Mouse (Mus musculus): ENCODE data around the gene Mad2l2. TPM values are rescaled to one million over a fixed set of nuclear protein-coding genes. Genes with fewer than 3 reads are reported as not detected.
"Not testable (repeated sequence)": the region's sequence is repeated elsewhere in the genome, so short reads cannot be mapped to it uniquely, and the experiment has no call there.

Mad2l2 gene
- polyA plus RNA-seq, 1 experiment = 25.2 TPM

GRCm38 (mm10) chr4:148165551-148165950, 35.4 kb downstream of the Mad2l2 start:
- Histone ChIP-seq H3K4me1 (ENCODE audit: control insufficient read depth, insufficient read depth, low read length) (0 out of 2 replicates have a peak, but pooled peaks cover 2% of the 10 kb centered on the region), H3K4me3 (ENCODE audit: insufficient read depth, low read length) (0 out of 2 replicates have a peak overlapping the region, but pooled peaks have one; percentile 19), H3K27ac (ENCODE audit: insufficient read depth, low read length) (peak overlapping the region; percentile 85; the same call in 1 of the 2 replicates)
- TF ChIP-seq CTCF (IDR thresholded peaks at IDR 0.05; ENCODE audit: extremely low read depth, insufficient read depth, low read length) (no peak), POLR2A (IDR thresholded peaks at IDR 0.05; ENCODE audit: extremely low read depth, insufficient read depth, low read length) (no peak)

DNA sequence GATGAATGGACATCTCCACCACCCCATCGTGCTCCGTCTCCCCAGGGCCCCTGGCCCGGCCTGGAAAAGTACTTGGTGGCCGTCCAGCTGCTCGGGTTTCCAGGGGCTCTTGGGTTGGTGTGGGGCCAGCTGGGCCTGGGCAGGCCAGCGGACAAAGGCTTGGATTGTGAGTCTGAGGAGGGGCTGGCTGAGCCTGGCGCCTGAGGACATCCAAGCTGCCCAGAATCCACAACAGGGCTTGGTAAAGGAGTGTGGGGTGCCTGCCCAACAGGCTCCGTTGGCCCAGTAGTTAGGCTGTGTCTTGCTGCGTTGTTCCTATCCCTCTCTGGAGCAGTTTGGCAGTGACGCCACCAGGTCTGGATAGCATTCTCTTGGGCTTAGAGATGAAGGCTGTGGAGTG, 36.2 kb downstream of the Mad2l2 start:
- Histone ChIP-seq H3K27ac (ENCODE audit: insufficient read depth, low read length) (peak overlapping the region; percentile 85), H3K4me3 (ENCODE audit: insufficient read depth, low read length) (no peak overlapping the region), H3K4me1 (ENCODE audit: control insufficient read depth, insufficient read depth, low read length) (0 out of 2 replicates have a peak, but pooled peaks cover 2% of the 10 kb centered on the region)
- TF ChIP-seq CTCF (IDR thresholded peaks at IDR 0.05; ENCODE audit: extremely low read depth, insufficient read depth, low read length) (no peak), POLR2A (IDR thresholded peaks at IDR 0.05; ENCODE audit: extremely low read depth, insufficient read depth, low read length) (peak; percentile 9; the same call in 1 of the 2 replicates)

GRCm38 (mm10) chr4:148166986-148167385, 36.8 kb downstream of the Mad2l2 start:
- Histone ChIP-seq H3K27ac (ENCODE audit: insufficient read depth, low read length) (peak overlapping the region; percentile 69), H3K4me3 (ENCODE audit: insufficient read depth, low read length) (no peak overlapping the region), H3K4me1 (ENCODE audit: control insufficient read depth, insufficient read depth, low read length) (0 out of 2 replicates have a peak, but pooled peaks cover 2% of the 10 kb centered on the region)
- TF ChIP-seq POLR2A (IDR thresholded peaks at IDR 0.05; ENCODE audit: extremely low read depth, insufficient read depth, low read length) = no peak
- peak; percentile 56 for TF ChIP-seq CTCF (IDR thresholded peaks at IDR 0.05; ENCODE audit: extremely low read depth, insufficient read depth, low read length)

DNA sequence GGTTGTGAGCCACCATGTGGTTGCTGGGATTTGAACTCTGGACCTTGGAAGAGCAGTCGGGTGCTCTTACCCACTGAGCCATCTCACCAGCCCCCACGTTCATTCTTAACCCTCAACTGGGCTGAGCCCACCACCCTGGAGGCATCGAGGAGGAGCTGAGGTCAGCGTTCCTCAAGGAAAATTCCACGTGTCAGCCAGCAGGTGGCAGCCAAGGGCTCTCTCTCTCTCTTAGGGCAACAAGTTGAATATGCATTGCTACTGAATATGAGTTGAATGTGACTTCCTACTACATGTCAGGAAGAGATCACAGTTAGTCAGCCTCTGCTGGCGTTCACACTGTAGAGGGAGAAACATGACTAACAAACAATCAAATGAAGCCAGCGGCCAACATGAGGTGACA, 38.1 kb downstream of the Mad2l2 start:
- Histone ChIP-seq H3K4me1 (ENCODE audit: control insufficient read depth, insufficient read depth, low read length) (0 out of 2 replicates have a peak, but pooled peaks cover 2% of the 10 kb centered on the region), H3K27ac (ENCODE audit: insufficient read depth, low read length) (no peak overlapping the region), H3K4me3 (ENCODE audit: insufficient read depth, low read length) (no peak overlapping the region)
- TF ChIP-seq POLR2A (IDR thresholded peaks at IDR 0.05; ENCODE audit: extremely low read depth, insufficient read depth, low read length) (no peak), CTCF (IDR thresholded peaks at IDR 0.05; ENCODE audit: extremely low read depth, insufficient read depth, low read length) (peak; percentile 79)

GRCm38 (mm10) chr4:148169586-148169985, 39.4 kb downstream of the Mad2l2 start:
- Histone ChIP-seq H3K27ac (ENCODE audit: insufficient read depth, low read length) (no peak overlapping the region), H3K4me1 (ENCODE audit: control insufficient read depth, insufficient read depth, low read length) (0 out of 2 replicates have a peak, but pooled peaks cover 2% of the 10 kb centered on the region), H3K4me3 (ENCODE audit: insufficient read depth, low read length) (no peak overlapping the region)
- TF ChIP-seq CTCF (IDR thresholded peaks at IDR 0.05; ENCODE audit: extremely low read depth, insufficient read depth, low read length) (no peak), POLR2A (IDR thresholded peaks at IDR 0.05; ENCODE audit: extremely low read depth, insufficient read depth, low read length) (no peak)

DNA sequence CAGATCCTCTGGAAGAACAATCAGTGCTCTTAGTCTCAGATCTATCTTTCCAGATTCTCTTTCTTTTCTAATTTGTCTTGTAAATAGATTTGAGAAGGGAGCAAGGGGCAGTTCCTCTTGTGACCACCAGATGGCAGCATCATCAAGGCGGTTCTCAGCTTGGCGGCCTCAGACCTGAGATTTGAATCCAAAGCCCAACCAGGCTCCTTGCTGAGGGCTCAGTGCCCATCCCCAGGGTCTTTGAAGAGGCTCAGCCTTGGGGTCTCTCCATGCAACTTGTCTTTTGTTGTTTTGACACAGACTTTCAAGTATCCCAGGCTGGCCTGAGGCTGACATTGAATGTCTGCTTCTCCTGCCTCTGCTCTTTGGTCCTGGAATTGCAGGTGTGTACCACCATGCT, 40.7 kb downstream of the Mad2l2 start:
- TF ChIP-seq POLR2A (IDR thresholded peaks at IDR 0.05; ENCODE audit: extremely low read depth, insufficient read depth, low read length) (no peak), CTCF (IDR thresholded peaks at IDR 0.05; ENCODE audit: extremely low read depth, insufficient read depth, low read length) (peak; percentile 97)
- Histone ChIP-seq H3K4me1 (ENCODE audit: control insufficient read depth, insufficient read depth, low read length) (0 out of 2 replicates have a peak, but pooled peaks cover 2% of the 10 kb centered on the region), H3K4me3 (ENCODE audit: insufficient read depth, low read length) (no peak overlapping the region), H3K27ac (ENCODE audit: insufficient read depth, low read length) (no peak overlapping the region)

GRCm38 (mm10) chr4:148171261-148171660, 41.1 kb downstream of the Mad2l2 start:
- no peak for TF ChIP-seq POLR2A (IDR thresholded peaks at IDR 0.05; ENCODE audit: extremely low read depth, insufficient read depth, low read length)
- no peak for TF ChIP-seq CTCF (IDR thresholded peaks at IDR 0.05; ENCODE audit: extremely low read depth, insufficient read depth, low read length)
- Histone ChIP-seq H3K4me3 (ENCODE audit: insufficient read depth, low read length) (no peak overlapping the region), H3K27ac (ENCODE audit: insufficient read depth, low read length) (no peak overlapping the region), H3K4me1 (ENCODE audit: control insufficient read depth, insufficient read depth, low read length) (no peaks in the 10 kb centered on the region)

DNA sequence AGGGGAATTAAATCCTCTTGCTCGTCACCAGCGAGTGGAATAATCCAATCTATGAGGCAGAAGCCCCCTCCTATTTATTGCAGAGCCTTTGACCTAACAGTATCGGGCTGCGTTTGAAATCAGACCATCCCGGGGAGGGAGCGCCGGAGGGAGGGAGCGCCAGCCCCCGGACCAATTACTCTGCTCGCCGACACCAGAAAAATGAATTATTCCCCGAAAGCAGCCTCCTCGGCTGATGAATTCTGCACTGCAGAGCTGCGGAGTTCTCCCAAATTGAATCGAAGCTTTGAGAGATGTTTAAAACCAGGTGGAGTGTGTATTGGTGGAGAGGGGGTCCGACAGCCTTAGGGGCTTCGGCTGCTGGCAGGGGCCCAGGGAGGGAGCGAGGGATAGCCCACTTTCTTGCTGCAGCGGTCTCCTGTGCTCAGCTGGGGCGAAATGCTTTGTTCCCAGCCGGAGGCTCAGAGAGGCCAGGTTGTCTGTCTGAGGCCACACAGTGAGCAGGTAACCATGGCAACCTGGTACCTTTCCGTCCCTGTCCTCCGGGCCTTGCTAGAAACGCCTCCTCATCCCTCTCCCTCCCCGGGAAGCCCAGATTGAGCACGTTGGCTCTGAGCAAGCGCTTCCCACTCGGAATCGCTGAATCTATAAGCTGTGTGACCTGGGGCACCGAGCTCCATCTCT, 43.8 kb downstream of the Mad2l2 start:
- Histone ChIP-seq H3K4me3 (ENCODE audit: insufficient read depth, low read length) (peak overlapping the region; percentile 14; the same call in 1 of the 2 replicates), H3K4me1 (ENCODE audit: control insufficient read depth, insufficient read depth, low read length) (no peaks in the 10 kb centered on the region), H3K27ac (ENCODE audit: insufficient read depth, low read length) (peak overlapping the region; percentile 20)
- no peak for TF ChIP-seq POLR2A (IDR thresholded peaks at IDR 0.05; ENCODE audit: extremely low read depth, insufficient read depth, low read length)
- TF ChIP-seq CTCF (IDR thresholded peaks at IDR 0.05; ENCODE audit: extremely low read depth, insufficient read depth, low read length) = no peak

DNA sequence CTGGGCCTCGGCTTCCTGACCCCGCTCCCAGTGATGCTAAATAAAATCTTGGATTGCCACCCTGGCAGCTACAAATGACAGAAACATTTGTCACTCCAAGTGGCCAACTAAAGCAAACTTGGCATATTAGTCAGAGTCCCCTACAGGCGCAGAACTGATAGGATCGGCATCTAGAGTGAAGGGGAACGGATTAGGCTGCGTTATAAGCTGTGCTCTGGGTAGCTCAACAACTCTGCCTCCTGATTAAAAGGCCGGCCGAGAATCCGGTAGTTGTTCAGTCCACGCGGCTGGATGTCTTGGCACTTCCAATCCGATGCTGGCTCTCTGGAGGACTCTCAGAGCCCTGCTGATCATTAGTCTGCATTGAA, 44.3 kb downstream of the Mad2l2 start:
- Histone ChIP-seq H3K4me3 (ENCODE audit: insufficient read depth, low read length) (peak overlapping the region; percentile 14; the same call in 1 of the 2 replicates), H3K4me1 (ENCODE audit: control insufficient read depth, insufficient read depth, low read length) (no peaks in the 10 kb centered on the region), H3K27ac (ENCODE audit: insufficient read depth, low read length) (no peak overlapping the region)
- TF ChIP-seq CTCF (IDR thresholded peaks at IDR 0.05; ENCODE audit: extremely low read depth, insufficient read depth, low read length) (no peak), POLR2A (IDR thresholded peaks at IDR 0.05; ENCODE audit: extremely low read depth, insufficient read depth, low read length) (no peak)

- H3K27ac ChIP-seq (ENCODE audit: insufficient read depth, low read length); H3K4me3 ChIP-seq (ENCODE audit: insufficient read depth, low read length); H3K4me1 ChIP-seq (ENCODE audit: control insufficient read depth, insufficient read depth, low read length): not testable (repeated sequence)
Observed at GRCm38 (mm10) chr4:148176603-148177002, 46.4 kb downstream of the Mad2l2 start.

Measured in cortical plate, adult 2 months (tissue).